Mouse (Mus musculus) forebrain, embryonic 14.5 days (tissue): ENCODE results near the gene Zfp12. TPM values are rescaled to one million over a fixed set of nuclear protein-coding genes. Genes with fewer than 3 reads are reported as not detected.

Experiments used
- ATAC-seq: fragments of 200-750 bp; cut with Nextera tagmentation; 2 replicates; pipeline ENCODE4 v1.8.0; 2017; ENCODE audit warnings: mild to moderate bottlenecking, moderate library complexity
- DNase-seq: peaks from one replicate; pipeline ENCODE4 v3.0.0-alpha.2; 2015; ENCODE audit warnings: low spot score
- H3K27ac ChIP-seq: fragments of 300-500 bp; sonication (generic); 2 replicates; pipeline ENCODE4 v1.5.1; 2014; ENCODE audit warnings: low read depth, mild to moderate bottlenecking, control low read depth, low read length, moderate library complexity
- H3K27me3 ChIP-seq: fragments of 300-500 bp; sonication (generic); replicated peaks from 2 replicates; pipeline ENCODE4 v1.6.1; 2014; ENCODE audit warnings: low read length, control low read depth, mixed read lengths; ENCODE audit not compliant: control insufficient read depth, insufficient read depth
- H3K36me3 ChIP-seq: fragments of 300-500 bp; sonication (generic); 2 replicates; pipeline ENCODE4 v1.6.1; 2014; ENCODE audit warnings: low read length, control low read depth; ENCODE audit not compliant: control insufficient read depth, insufficient read depth
- H3K4me1 ChIP-seq: fragments of 300-500 bp; sonication (generic); 2 replicates; pipeline ENCODE4 v1.6.1; 2014; ENCODE audit warnings: antibody characterized with exemption, low read length, control low read depth; ENCODE audit not compliant: control insufficient read depth, insufficient read depth
- H3K4me2 ChIP-seq: fragments of 300-500 bp; sonication (generic); 2 replicates; pipeline ENCODE4 v1.6.1; 2014; ENCODE audit warnings: mild to moderate bottlenecking, control low read depth, low read length
- H3K4me3 ChIP-seq: fragments of 300-500 bp; sonication (generic); 2 replicates; pipeline ENCODE4 v1.5.1; 2014; ENCODE audit warnings: low read depth, low read length, control low read depth
- H3K9ac ChIP-seq: fragments of 300-500 bp; sonication (generic); 2 replicates; pipeline ENCODE4 v1.6.1; 2014; ENCODE audit warnings: mild to moderate bottlenecking, low read length, control low read depth, moderate library complexity
- H3K9me3 ChIP-seq: fragments of 300-500 bp; sonication (generic); replicated peaks from 2 replicates; pipeline ENCODE4 v1.6.1; 2016; ENCODE audit warnings: low read length, control low read depth, mixed read lengths; ENCODE audit not compliant: control insufficient read depth
- WGBS: fragments of 180-500 bp; shearing (Covaris S2); extraction: QIAGEN DNeasy Blood & Tissue Kit; methylation state at CpG from one replicate; pipeline ENCODE4 v1.1.7; 2014; 5-methylcytosine and 5-hydroxymethylcytosine counted together
- polyA plus RNA-seq: library from polyadenylated mRNA; unstranded; fragments of >200 nt; fragmentation: Nextera tagmentation; extraction: Ambion mirVana; gene quantifications from 2 replicates; pipeline ENCODE4 v1.2.1, GENCODE M21; 2014

Zfp12 gene
- polyA plus RNA-seq, 1 experiment from 2014 or later: 23.1 TPM

DNA sequence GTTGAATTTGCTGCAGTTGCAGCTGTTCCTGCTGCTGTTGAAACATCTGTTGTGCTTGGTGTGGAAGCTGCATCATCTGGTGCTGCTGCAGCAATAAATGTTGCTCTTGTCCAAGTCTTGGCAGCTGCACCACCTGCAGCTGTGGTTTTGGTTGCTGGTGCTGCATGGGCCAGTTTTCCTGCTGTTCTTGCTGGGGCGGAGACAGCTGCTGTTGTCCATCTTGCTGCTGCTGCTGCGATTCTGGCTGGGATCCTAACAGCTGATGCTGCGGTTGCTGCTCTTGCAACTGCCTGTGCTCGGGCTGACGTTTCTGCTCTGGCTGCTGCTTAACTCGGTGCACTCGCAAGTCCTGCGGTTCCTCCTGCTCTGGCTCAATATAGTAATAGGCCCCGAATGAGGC lies 54.3 kb downstream of the Zfp12 start:
- no peak overlapping the region for H3K4me2 ChIP-seq
- no peak for ATAC-seq
- WGBS: 76% methylated on average over 9 of the region's 9 CpGs

DNA sequence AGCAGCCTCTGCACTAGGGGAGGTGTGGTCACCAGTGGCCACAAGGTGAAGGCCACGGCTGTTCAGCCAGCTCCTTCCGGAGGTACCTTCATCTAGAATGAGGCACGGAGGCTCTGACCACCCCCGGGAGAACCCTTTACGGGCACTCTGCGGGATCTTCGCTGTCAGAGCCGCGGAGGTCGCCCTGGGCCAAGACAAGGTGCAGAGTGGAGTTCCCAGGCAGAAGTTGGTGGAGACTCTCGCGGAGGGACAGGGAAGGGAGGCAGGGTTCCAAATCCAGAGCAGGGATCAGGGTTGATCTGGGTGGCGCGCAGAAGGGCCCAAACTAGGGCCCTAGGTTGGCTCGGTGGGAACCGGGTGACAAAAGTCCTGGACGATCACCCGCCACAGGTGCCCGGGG lies 57.9 kb downstream of the Zfp12 start:
- peak overlapping the region; percentile 52 for H3K4me2 ChIP-seq
- ATAC-seq (no peak), DNase-seq (no peak)
- no peak overlapping the region for H3K27ac ChIP-seq
- peak overlapping the region; percentile 29 for H3K4me3 ChIP-seq
- no peaks in the 10 kb centered on the region for H3K4me1 ChIP-seq
- H3K9ac ChIP-seq: peak overlapping the region; percentile 58
- 0 out of 2 replicates have a peak, but pooled peaks cover 5% of the 10 kb centered on the region for H3K36me3 ChIP-seq
- 2% methylated on average over 19 of the region's 19 CpGs for whole genome bisulfite sequencing
- H3K27me3 ChIP-seq: peaks cover 49% of the 10 kb centered on the region
- no peaks in the 10 kb centered on the region for H3K9me3 ChIP-seq

More for the DNA sequence above, 54.3 kb downstream of the Zfp12 start:
- H3K9me3 ChIP-seq: no peaks in the 10 kb centered on the region
- H3K4me3 ChIP-seq: no peak overlapping the region
- no peak overlapping the region for H3K27ac ChIP-seq
- no peak for DNase-seq
- peaks cover 57% of the 10 kb centered on the region for H3K27me3 ChIP-seq
- H3K4me1 ChIP-seq: no peaks in the 10 kb centered on the region
- H3K36me3 ChIP-seq: 0 out of 2 replicates have a peak, but pooled peaks cover 4% of the 10 kb centered on the region
- no peak overlapping the region for H3K9ac ChIP-seq

DNA sequence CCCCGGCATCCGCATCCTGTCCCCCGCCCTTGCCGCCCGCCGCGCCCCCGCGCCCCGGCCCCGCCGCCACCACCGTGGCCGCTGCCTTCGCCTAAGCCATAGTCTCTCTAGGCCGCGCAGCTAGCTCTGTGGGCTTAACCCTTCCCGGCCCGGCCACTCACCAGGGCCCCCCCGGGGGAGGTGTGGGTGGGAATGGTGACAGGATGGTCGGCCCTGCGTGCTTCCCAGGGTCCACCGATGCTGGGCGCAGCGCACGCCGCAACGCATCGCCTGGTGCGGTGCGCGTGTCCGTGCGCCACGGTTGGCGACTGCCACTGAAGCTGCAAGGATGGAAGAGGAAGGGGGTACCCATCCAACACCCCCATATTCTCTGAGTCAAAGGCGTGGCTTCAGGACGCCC lies 58.4 kb downstream of the Zfp12 start, which contains the start of gene Zfp853:
Gene Zfp853, minus strand, starts transcription at position 220 of the 400 bp plus-strand sequence.
- no peak within 1 kb of the TSS for H3K27ac ChIP-seq
- 4% methylated on average over 23 of the region's 38 CpGs for WGBS
- no peaks in the 10 kb centered on the region for H3K4me1 ChIP-seq
- ATAC-seq (no peak), DNase-seq (no peak)
- peak within 1 kb of the TSS; percentile 29 for H3K4me3 ChIP-seq
- no peaks in the 10 kb centered on the region for H3K9me3 ChIP-seq
- peak within 1 kb of the TSS; percentile 58 for H3K9ac ChIP-seq
- 0 out of 2 replicates have a peak, but pooled peaks cover 9% of the 10 kb centered on the region for H3K36me3 ChIP-seq
- peaks cover 44% of the 10 kb centered on the region for H3K27me3 ChIP-seq
- H3K4me2 ChIP-seq: peak within 1 kb of the TSS; percentile 52

DNA sequence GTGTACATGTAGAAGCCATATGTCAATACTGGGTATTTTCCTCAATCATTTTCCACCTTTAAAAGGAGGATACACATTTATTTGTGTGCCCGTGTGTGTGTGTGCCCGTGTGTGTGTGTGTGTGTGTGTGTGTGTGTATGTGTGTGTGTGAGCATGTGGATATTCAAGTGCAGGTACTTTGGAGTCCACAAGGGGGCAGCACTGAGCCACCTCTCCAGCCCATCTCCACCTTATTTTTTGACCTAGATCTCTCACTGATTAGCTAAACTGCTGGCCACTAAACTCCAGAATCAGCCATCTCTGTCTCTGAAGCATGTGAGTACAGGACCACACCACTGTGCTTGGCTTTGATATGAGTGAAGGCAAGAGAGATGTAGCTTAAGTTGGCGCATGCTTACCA lies 59.9 kb downstream of the Zfp12 start:
- Histone ChIP-seq H3K27ac (no peak overlapping the region), H3K4me2 (no peak overlapping the region), H3K4me1 (no peaks in the 10 kb centered on the region), H3K27me3 (peaks cover 29% of the 10 kb centered on the region), H3K9me3 (no peaks in the 10 kb centered on the region), H3K9ac (no peak overlapping the region), H3K4me3 (no peak overlapping the region), H3K36me3 (peaks cover 15% of the 10 kb centered on the region)
- ATAC-seq (no peak), DNase-seq (no peak)
- WGBS: 95% methylated on average over 3 of the region's 3 CpGs

DNA sequence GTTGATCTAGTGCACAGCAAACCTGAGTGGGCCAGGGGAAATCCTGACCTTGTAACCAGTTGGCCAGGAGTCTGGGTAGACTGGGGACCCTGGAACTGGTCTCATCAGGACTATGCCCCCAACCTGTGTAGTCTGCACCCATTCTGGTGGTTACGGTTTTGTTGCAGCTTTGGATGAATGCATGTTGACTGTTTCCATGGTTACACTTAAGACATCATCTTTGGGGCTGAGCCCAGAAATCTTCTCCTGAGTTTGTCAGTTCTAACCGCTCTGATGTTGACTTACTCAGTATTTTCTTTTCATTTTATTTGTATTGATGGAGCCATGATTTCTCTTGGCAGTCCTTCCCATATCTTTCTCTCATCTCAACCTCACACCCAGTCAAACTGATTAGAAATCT lies 60.4 kb downstream of the Zfp12 start:
- Histone ChIP-seq H3K4me1 (no peaks in the 10 kb centered on the region), H3K9ac (no peak overlapping the region), H3K4me2 (no peak overlapping the region), H3K27me3 (peaks cover 29% of the 10 kb centered on the region), H3K4me3 (no peak overlapping the region), H3K36me3 (peaks cover 20% of the 10 kb centered on the region), H3K27ac (no peak overlapping the region), H3K9me3 (no peaks in the 10 kb centered on the region)
- peak; percentile 56 for DNase-seq
- no peak for ATAC-seq
- 85% methylated on average over 2 of the region's 2 CpGs for WGBS

DNA sequence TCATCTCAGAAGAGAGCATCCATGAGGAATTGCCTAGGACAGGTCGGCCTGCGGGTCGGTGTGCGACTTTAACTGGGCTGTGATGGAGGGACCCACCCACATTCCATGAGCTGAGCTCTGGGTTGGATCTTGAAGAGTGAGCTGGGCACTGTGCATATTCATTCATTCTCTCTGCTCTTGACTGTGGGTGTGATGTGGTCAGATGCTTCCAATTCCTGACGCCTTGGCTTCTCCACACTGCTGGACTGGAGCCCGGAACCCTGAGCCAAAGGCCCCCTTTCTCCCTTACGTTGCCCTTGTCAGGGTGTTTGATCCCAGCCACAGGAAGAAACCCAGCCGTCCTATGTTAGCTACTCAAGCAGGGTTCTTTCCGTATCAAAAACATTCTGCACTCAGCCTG lies 63.0 kb downstream of the Zfp12 start:
- no peaks in the 10 kb centered on the region for H3K9me3 ChIP-seq
- ATAC-seq: no peak
- peaks cover 47% of the 10 kb centered on the region for H3K36me3 ChIP-seq

DNA sequence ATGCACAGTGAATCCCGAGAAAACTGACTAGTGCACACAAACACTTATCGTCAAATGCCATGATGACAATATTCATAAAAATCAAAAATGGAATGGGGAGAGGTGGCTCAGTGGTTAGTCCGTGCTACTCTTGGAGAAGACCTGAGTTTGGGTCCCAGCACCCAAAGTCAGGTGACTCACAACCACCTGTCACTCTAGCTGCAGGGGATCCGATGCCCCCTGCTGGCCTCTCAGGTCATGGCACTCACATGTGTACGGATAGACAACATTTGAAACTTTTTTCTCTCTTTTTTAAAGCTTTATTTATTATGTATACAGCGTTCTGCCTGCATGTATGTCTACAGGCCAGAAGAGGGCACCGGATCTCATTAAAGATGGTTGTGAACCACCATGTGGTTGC lies 63.4 kb downstream of the Zfp12 start:
- Histone ChIP-seq H3K27me3 (peaks cover 13% of the 10 kb centered on the region), H3K4me2 (no peak overlapping the region), H3K4me3 (no peak overlapping the region), H3K4me1 (no peaks in the 10 kb centered on the region), H3K9me3 (no peaks in the 10 kb centered on the region), H3K27ac (no peak overlapping the region), H3K9ac (no peak overlapping the region), H3K36me3 (peaks cover 51% of the 10 kb centered on the region)
- 94% methylated on average over 7 of the region's 7 CpGs for WGBS
- no peak for ATAC-seq
- DNase-seq: no peak

More for the DNA sequence above, 63.0 kb downstream of the Zfp12 start:
- H3K27me3 ChIP-seq: peaks cover 16% of the 10 kb centered on the region
- H3K4me3 ChIP-seq: no peak overlapping the region
- 94% methylated on average over 9 of the region's 9 CpGs for WGBS
- no peak overlapping the region for H3K4me2 ChIP-seq
- H3K4me1 ChIP-seq: no peaks in the 10 kb centered on the region
- H3K27ac ChIP-seq: no peak overlapping the region
- no peak overlapping the region for H3K9ac ChIP-seq
- DNase-seq: no peak

Other genes with a start within 250 kb of the Zfp12 start
- gene Rnf216, start 122.2 kb upstream of the Zfp12 start, polyA plus RNA-seq: 26.9 and 38.6 TPM in 2 replicates
- gene Olfr718-ps1, start 87.6 kb upstream of the Zfp12 start, polyA plus RNA-seq: not detected in 2 replicates
- gene Rbak, start 54.4 kb upstream of the Zfp12 start, polyA plus RNA-seq: 8.4 and 9.2 TPM in 2 replicates
- gene Spdye4b, start 54.1 kb upstream of the Zfp12 start, polyA plus RNA-seq: not detected in 2 replicates
- gene Spdye4a, start 8.3 kb upstream of the Zfp12 start, polyA plus RNA-seq: not detected in 2 replicates
- gene Zfp316, start 34.9 kb downstream of the Zfp12 start, polyA plus RNA-seq: 3.3 and 3.7 TPM in 2 replicates
- gene Zfp853, start 58.5 kb downstream of the Zfp12 start, polyA plus RNA-seq: 0.07 TPM in 1 of 2 replicates, not detected in the other
- gene E130309D02Rik, start 80.2 kb downstream of the Zfp12 start, polyA plus RNA-seq: 32.3 and 39.3 TPM in 2 replicates
- gene Zdhhc4, start 94.1 kb downstream of the Zfp12 start, polyA plus RNA-seq: 68.3 and 71.5 TPM in 2 replicates
- gene Grid2ip, start 122.2 kb downstream of the Zfp12 start, polyA plus RNA-seq: 0.18 and 0.77 TPM in 2 replicates
- gene Kdelr2, start 168.7 kb downstream of the Zfp12 start, polyA plus RNA-seq: 137 and 144 TPM in 2 replicates
- gene Daglb, start 229.4 kb downstream of the Zfp12 start, polyA plus RNA-seq: 9.7 and 11.2 TPM in 2 replicates